Mouse (Mus musculus) mesoderm, embryonic 11.5 days (tissue): ENCODE results near the gene Phyhd1.
A peak's percentile ranks its signal among the peaks of the same experiment; 100 is the strongest.

Experiments used
- DNase-seq: peaks from one replicate; pipeline ENCODE4 v3.0.0-alpha.2; 2012; ENCODE audit warnings: low read depth, low spot score

Phyhd1 gene

DNA sequence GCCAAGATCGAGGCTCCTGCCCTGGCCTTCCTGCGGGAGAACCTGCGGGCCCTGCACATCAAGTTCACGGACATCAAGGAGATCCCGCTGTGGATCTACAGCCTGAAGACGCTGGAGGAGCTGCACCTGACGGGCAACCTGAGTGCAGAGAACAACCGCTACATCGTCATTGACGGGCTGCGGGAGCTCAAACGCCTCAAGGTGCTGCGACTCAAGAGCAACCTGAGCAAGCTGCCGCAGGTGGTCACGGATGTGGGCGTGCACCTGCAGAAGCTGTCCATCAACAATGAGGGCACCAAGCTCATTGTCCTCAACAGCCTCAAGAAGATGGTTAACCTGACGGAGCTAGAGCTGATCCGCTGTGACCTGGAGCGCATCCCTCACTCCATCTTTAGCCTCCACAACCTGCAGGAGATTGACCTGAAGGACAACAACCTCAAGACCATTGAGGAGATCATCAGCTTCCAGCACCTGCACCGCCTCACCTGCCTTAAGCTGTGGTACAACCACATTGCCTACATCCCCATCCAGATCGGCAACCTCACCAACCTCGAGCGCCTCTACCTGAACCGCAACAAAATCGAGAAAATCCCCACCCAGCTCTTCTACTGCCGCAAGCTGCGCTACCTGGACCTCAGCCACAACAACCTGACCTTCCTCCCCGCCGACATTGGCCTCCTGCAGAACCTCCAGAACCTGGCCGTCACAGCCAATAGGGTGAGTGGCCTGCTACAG, 9.2 kb upstream of the Phyhd1 start:
- no peak for DNase-seq

GRCm38 (mm10) chr2:30257699-30258460, 8.1 kb upstream of the Phyhd1 start:
- no peak for DNase-seq

GRCm38 (mm10) chr2:30258600-30258999, 7.4 kb upstream of the Phyhd1 start:
- DNase-seq: no peak

DNA sequence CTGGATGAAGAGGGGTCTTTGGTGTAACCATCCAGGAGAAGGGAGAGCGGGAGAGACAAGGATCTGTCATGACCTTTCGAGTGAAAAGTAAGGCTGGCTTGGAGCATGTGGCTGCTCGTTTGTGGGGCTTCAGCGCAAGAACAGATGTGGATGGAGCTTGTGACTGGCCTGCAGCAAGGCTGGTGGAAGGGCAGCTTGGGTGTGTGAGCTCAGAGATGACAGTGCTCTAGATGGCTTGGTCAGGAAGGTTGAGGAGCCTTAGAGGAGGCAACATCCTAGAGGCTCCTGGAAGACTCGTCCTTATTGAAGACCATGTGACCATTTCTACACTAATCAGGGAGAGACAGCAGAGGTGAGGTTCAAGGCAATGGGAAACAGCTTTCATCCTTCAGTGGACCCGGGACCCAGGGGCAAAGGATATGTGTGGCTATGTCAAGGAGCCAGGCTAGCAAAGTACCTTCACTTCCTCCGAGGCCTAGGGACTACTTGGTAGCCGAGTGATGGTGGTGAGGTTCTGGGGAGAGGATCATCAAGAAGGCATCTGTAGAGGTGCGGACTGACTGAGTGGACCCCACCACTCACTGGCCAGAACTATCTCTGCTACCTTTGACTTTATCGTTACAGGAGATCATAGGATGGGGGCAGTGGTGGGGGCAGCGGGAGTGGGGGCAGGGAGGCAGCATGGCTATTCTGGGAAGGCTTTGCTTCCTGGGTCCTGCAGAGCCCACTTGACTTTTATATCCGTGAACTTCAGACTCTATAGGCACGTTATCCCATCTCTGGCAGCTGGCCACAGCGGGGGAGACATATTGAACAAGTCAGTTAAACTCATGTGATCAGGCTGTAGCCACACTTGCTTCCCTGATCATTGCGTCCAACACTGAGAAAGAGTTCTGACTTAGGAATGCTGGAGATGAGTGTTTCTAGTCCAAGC, 6.6 kb upstream of the Phyhd1 start:
- no peak for DNase-seq

- DNase-seq: no peak
These were observed 4.8 kb upstream of the Phyhd1 start for GRCm38 (mm10) chr2:30261064-30261736.

DNA sequence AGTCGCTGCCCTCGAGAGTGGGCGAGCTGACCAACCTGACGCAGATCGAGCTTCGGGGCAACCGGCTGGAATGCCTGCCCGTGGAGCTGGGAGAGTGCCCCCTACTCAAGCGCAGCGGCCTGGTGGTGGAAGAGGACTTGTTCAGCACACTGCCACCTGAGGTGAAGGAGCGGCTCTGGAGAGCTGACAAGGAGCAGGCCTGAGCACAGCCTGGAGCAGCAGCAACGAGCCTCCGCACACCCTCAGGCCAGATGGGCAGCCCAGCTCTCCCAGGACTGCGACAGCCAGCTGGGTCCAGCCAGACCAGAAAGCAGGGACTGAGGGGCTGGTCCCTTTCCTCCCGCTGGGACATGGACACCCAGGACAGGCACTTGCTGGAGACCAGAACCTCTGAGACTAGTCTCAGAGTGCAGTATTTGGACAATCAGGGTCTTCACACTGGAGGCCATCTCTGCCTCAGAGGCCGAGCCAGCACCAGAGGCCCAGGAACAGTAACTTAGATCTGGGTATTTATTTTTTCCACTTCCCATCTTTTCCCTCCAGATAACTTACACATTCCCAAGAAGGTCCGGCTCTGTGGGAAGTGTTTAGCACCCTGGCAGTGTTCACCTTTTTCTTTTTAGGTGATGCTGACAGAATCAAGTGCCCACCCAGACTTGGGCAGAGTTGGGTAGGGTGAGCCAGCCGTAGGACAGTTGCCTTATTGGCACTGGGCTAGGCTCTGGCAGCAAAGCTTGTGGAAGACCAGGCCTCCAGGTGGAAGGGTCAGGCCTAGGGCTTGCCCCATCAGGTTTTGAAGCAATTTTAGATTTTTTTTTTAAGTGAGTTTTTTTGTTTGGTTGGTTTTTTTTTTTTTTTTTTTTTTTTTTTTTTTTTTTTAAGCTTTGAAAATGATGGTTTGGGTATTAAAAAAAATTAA, 3.8 kb upstream of the Phyhd1 start:
- DNase-seq: no peak

GRCm38 (mm10) chr2:30262840-30263441, 3.1 kb upstream of the Phyhd1 start:
- no peak for DNase-seq

- no peak for DNase-seq
These were observed 2.2 kb upstream of the Phyhd1 start for GRCm38 (mm10) chr2:30263811-30264210.

GRCm38 (mm10) chr2:30264671-30265519, 1.1 kb upstream of the Phyhd1 start:
- DNase-seq: no peak

- no peak for DNase-seq
These were observed 464 bp downstream of the Phyhd1 start for GRCm38 (mm10) chr2:30266392-30266941.

DNA sequence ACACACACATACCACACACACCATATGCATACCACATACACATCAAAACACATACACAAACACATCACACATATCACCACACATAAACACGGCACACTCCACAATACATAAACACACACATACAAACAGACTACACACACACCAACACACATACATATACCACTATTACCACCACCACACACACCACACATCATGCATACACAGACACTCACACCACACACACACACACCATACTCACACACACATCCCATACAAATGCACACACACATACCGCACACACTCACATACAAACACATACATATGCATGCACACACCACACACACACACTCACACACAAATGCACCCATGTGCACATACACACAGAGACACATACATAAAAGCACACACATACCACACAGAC, 1.5 kb downstream of the Phyhd1 start:
- DNase-seq: no peak

GRCm38 (mm10) chr2:30268371-30268770, 2.4 kb downstream of the Phyhd1 start:
- DNase-seq: no peak

DNA sequence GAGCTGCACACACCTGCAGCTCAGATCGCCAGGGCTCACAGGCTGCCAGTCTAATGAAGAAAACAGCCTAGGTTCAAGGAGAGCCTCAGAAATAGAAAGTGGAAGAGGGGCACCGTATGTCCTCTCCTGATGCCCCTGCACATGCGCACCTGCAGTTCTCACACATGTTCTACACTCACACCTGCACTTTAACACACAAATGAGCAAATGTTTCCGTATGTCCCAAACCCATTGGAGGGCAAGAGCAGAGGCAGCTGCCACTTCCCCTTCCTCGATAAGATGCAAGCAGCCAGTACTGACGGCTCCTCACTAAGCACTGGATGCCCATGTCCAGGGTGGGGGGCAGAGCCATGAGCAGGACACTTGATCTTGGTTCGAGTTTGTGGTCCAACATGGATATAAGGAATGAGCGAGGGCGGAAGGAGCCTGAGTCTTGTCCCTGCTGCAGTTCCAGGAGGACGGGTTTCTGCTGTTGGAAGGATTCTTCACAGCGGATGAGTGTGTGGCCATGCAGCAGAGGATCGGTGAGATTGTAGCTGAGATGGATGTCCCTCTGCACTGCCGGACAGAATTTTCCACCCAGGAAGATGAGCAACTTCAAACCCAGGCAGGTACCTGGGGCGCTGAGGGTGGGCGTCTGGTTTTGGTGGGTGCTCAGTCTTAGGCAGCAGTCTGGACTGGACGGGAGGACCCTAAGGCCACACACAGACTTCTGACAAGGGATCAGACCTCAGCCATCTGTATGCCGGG, 3.4 kb downstream of the Phyhd1 start:
- DNase-seq: no peak

- DNase-seq: peak; percentile 69
These were observed 4.1 kb downstream of the Phyhd1 start for GRCm38 (mm10) chr2:30270134-30270533.

GRCm38 (mm10) chr2:30280743-30281142, 14.7 kb downstream of the Phyhd1 start, which contains the start of gene Gm28038:
TSS of gene Gm28038 (plus strand) at chr2:30281043.
- DNase-seq: no peak

DNA sequence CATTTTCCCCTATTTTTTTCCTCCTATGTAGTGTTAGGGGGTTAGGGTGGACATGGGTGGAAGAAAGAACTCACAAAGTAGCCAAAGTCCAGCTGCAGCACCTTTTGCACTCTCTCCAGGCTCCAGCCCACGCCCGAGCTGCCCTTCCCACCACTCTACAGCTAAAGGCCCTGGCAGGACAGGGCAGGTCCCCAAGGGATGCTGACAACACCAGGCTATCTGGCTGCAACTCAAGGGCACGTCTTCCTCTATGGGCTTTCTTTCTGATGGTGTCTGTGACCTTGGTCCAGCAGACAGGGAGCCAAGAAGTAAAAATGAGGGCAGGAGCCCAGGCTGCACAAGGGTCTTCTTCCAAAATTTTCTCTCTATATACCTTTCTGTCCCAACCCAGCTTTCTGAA, 15.6 kb downstream of the Phyhd1 start:
- DNase-seq: no peak

DNA sequence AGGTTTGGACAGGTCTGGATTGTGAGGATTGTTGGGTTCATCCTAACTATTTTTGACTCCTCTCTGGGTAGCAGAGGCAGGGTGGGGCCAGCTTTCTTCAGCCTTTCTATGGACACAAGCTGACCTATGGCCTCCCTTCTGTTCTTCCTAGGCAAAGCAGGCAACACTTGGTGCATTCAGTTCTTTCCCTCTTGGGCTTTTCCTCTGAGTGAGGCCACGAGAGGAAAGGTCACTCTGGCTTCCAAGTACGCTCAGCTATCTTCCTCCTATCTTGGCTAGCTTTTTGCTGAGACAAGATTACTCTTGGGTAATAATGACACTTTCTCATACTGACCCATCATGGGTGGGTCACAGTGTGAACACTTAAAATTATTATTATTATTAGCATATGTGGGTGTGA, 17.2 kb downstream of the Phyhd1 start:
- no peak for DNase-seq

DNA sequence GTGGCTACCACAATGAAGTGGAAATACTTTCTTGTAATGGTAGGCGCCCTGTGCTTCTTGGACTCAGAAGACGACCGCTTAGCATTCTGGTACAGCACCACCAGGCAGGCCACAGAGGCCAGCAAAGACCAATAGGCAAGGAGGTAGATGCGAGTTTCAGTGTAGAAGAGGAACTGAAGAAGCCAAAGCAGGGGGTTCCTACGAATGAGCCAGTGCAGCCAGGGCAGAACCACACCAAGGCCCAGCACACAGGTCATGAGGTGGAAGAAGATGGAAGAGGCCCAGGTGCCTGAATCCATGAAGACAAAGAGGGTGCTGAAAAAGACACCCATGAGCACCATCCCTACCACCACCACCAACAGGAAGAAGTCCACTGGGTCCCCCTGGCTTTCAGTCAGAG, 19.0 kb downstream of the Phyhd1 start:
- no peak for DNase-seq
